Mouse (Mus musculus) testis, postnatal 14 days (tissue): Measurements from ENCODE around the gene Ntf5.
"Not testable (repeated sequence)": the region's sequence is repeated elsewhere in the genome, so short reads cannot be mapped to it uniquely, and the experiment has no call there.

Experiments used
- DNase-seq: peaks from one replicate; pipeline ENCODE4 v3.0.0; 2021; ENCODE audit warnings: low spot score

Ntf5 gene

GRCm38 (mm10) chr7:45413113-45413863, at the start of gene Ntf5:
Gene Ntf5, plus strand, starts transcription at chr7:45413695.
- DNase-seq = peak; percentile 67

GRCm38 (mm10) chr7:45363983-45364382, 49.5 kb upstream of the Ntf5 start:
- DNase-seq = no peak

- no peak for DNase-seq
Measured at GRCm38 (mm10) chr7:45365742-45366651, 47.5 kb upstream of the Ntf5 start.

- DNase-seq = no peak
Measured at GRCm38 (mm10) chr7:45366652-45367019, 46.9 kb upstream of the Ntf5 start, which contains the start of gene Ppfia3. Gene Ppfia3, minus strand, starts transcription at chr7:45367019.

GRCm38 (mm10) chr7:45367020-45367880, 46.2 kb upstream of the Ntf5 start:
- DNase-seq = peak; percentile 94

GRCm38 (mm10) chr7:45368178-45368577, 45.3 kb upstream of the Ntf5 start:
- no peak for DNase-seq

GRCm38 (mm10) chr7:45369022-45369745, 44.3 kb upstream of the Ntf5 start:
- DNase-seq = no peak

- DNase-seq = peak; percentile 50
Measured at GRCm38 (mm10) chr7:45369836-45370474, 43.5 kb upstream of the Ntf5 start.

GRCm38 (mm10) chr7:45370475-45371311, 42.8 kb upstream of the Ntf5 start, which contains the start of gene Lin7b:
Gene Lin7b, minus strand, starts transcription at chr7:45370583.
- DNase-seq = peak; percentile 89

GRCm38 (mm10) chr7:45372371-45372770, 41.1 kb upstream of the Ntf5 start:
- DNase-seq = no peak

- DNase-seq = no peak
Measured at GRCm38 (mm10) chr7:45374620-45375019, 38.9 kb upstream of the Ntf5 start.

GRCm38 (mm10) chr7:45376057-45376456, 37.4 kb upstream of the Ntf5 start:
- DNase-seq = no peak

GRCm38 (mm10) chr7:45386077-45386476, 27.4 kb upstream of the Ntf5 start:
- DNase-seq = no peak

- peak; percentile 87 for DNase-seq
Measured at GRCm38 (mm10) chr7:45395129-45395541, 18.4 kb upstream of the Ntf5 start.

GRCm38 (mm10) chr7:45395578-45396336, 17.7 kb upstream of the Ntf5 start, which contains the start of gene Snrnp70:
Gene Snrnp70, minus strand, starts transcription at chr7:45395742.
- peak; percentile 100 for DNase-seq

GRCm38 (mm10) chr7:45396337-45396775, 17.1 kb upstream of the Ntf5 start:
- DNase-seq = not testable (repeated sequence)

GRCm38 (mm10) chr7:45396787-45397186, 16.7 kb upstream of the Ntf5 start:
- no peak for DNase-seq

- no peak for DNase-seq
Measured at GRCm38 (mm10) chr7:45401521-45402085, 11.9 kb upstream of the Ntf5 start.
